17 mouse cellular contexts compared by ENCODE assay signal in the genomic region with DNA sequence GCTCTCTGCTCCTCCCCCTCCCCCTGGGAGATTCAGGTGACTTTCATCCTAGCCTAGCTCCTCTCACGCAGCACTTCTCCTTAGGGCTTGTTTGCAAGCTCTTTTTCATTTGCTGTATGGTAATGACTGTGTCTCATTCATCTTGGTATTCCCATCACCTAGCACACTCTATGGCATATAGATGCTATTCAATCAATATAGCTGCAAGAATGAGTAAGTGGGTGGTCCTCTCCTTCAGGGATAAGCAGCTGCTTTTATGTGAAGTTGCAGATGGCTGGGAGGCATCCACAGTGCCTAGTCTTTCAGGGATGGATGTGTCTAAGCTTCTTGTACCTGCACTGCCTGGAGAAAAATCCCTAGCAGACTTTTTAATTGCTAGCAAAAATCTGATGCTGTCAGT.
A peak's percentile ranks its signal among the peaks of the same experiment; 100 is the strongest.
DNase-seq lines count a peak whose midpoint lies in the region; ATAC-seq lines count a peak whose summit lies in the region.
"Had no signal": no experiment of that assay in that cellular context is flagged by ENCODE, and none has a peak within 500 bp of the region (broad histone marks: within the 10 kb centered on the region; RNA-seq: fewer than 3 reads in every experiment).

No protein-coding gene starts in this region.

- no peak for DNase-seq in cerebellum, postnatal 36 days
- no peak for DNase-seq in frontal cortex, postnatal 14 days (ENCODE audit: low spot score in 2 of 2)
- DNase-seq in right cerebral cortex, adult 18-20 months, result peak; percentile 24
- no peak for DNase-seq in right cerebral cortex, postnatal 4 days
- no peak for DNase-seq in heart, postnatal 25 days (ENCODE audit: low spot score)
- DNase-seq in heart, postnatal 10 days, result no peak
- DNase-seq: adrenal gland, postnatal 25 days; cerebellum, adult 11-12 months; cerebellum, postnatal 10 days; gastrocnemius, postnatal 10 days; kidney, adult 2 months; layer of hippocampus, postnatal 36 days; lung, adult 18-20 months; lung, postnatal 14 days had no signal

- intact Hi-C loops in heart, postnatal 25 days (cut with DNase I), result no loop called here
- intact Hi-C loops in heart, postnatal 10 days (cut with DNase I), result no loop called here

- ATAC-seq in cerebellum, adult (ENCODE audit: insufficient number of reproducible peaks, low FRiP score, low TSS enrichment), result peak; percentile 40; the same call in 1 of the 2 replicates
- ATAC-seq in frontal cortex, adult (ENCODE audit: low TSS enrichment), result peak; percentile 64
- ATAC-seq: liver, embryonic 12.5 days had no signal
